Mouse (Mus musculus) gastrocnemius, postnatal 10 days (tissue): ENCODE data around the gene Gm44579. TPM values are rescaled to one million over a fixed set of nuclear protein-coding genes. Genes with fewer than 3 reads are reported as not detected.

Experiments used
- DNase-seq: peaks from one replicate; pipeline ENCODE4 v3.0.0; 2021; ENCODE audit warnings: mixed read lengths
- total RNA-seq, 2 experiments: library from RNA; stranded (reverse); gene quantifications; 2 replicates each; pipeline ENCODE4 v1.2.3; 2021

Gene Gm44579
- total RNA-seq, 2 experiments from 2014 or later: not detected

- peak; percentile 41 for DNase-seq
Observed at GRCm38 (mm10) chr15:98167645-98168621, 52.8 kb downstream of the Gm44579 start.

GRCm38 (mm10) chr15:98166963-98167644 lies 53.7 kb downstream of the Gm44579 start, which contains the start of gene Ccdc184:
Gene Ccdc184, plus strand, starts transcription at chr15:98167158.
- DNase-seq: no peak

GRCm38 (mm10) chr15:98165525-98165924 lies 55.3 kb downstream of the Gm44579 start, which contains the start of gene Asb8:
Gene Asb8, minus strand, starts transcription at chr15:98165625.
- no peak for DNase-seq

- no peak for DNase-seq
Observed at GRCm38 (mm10) chr15:98162561-98162960, 58.2 kb downstream of the Gm44579 start.

- no peak for DNase-seq
Observed at GRCm38 (mm10) chr15:98161026-98161805, 59.6 kb downstream of the Gm44579 start.

GRCm38 (mm10) chr15:98157253-98157652 lies 63.5 kb downstream of the Gm44579 start:
- DNase-seq: no peak

- no peak for DNase-seq
Observed at GRCm38 (mm10) chr15:98155944-98156343, 64.8 kb downstream of the Gm44579 start.

- no peak for DNase-seq
Observed at GRCm38 (mm10) chr15:98155272-98155671, 65.5 kb downstream of the Gm44579 start.

- DNase-seq: no peak
Observed at GRCm38 (mm10) chr15:98154631-98155030, 66.1 kb downstream of the Gm44579 start.

GRCm38 (mm10) chr15:98154146-98154545 lies 66.6 kb downstream of the Gm44579 start:
- DNase-seq: no peak

- no peak for DNase-seq
Observed at GRCm38 (mm10) chr15:98153625-98154024, 67.2 kb downstream of the Gm44579 start.

GRCm38 (mm10) chr15:98152916-98153315 lies 67.9 kb downstream of the Gm44579 start:
- DNase-seq: no peak

GRCm38 (mm10) chr15:98149166-98149602 lies 71.6 kb downstream of the Gm44579 start:
- no peak for DNase-seq

GRCm38 (mm10) chr15:98148356-98148755 lies 72.4 kb downstream of the Gm44579 start:
- no peak for DNase-seq

GRCm38 (mm10) chr15:98145559-98146181 lies 75.1 kb downstream of the Gm44579 start:
- DNase-seq: peak; percentile 97

GRCm38 (mm10) chr15:98144861-98145507 lies 75.8 kb downstream of the Gm44579 start:
- DNase-seq: peak; percentile 60

- DNase-seq: no peak
Observed at GRCm38 (mm10) chr15:98142515-98142914, 78.3 kb downstream of the Gm44579 start.

- no peak for DNase-seq
Observed at GRCm38 (mm10) chr15:98140809-98141208, 80.0 kb downstream of the Gm44579 start.

GRCm38 (mm10) chr15:98139763-98140162 lies 81.0 kb downstream of the Gm44579 start:
- no peak for DNase-seq

GRCm38 (mm10) chr15:98136871-98137270 lies 83.9 kb downstream of the Gm44579 start:
- DNase-seq: no peak
